Mouse (Mus musculus): ENCODE results near the gene Il10.
"Not testable (repeated sequence)": the region's sequence is repeated elsewhere in the genome, so short reads cannot be mapped to it uniquely, and the experiment has no call there.

Il10 gene

GRCm38 (mm10) chr1:131020425-131021310, 1.0 kb downstream of the Il10 start:
- DNase-seq, result no peak

GRCm38 (mm10) chr1:131021438-131021837, 1.8 kb downstream of the Il10 start:
- no peak for DNase-seq

GRCm38 (mm10) chr1:131021900-131022590, 2.4 kb downstream of the Il10 start:
- no peak for DNase-seq

- peak; percentile 28 for DNase-seq
Measured at GRCm38 (mm10) chr1:131022591-131023249, 3.1 kb downstream of the Il10 start.

GRCm38 (mm10) chr1:131023250-131023858, 3.7 kb downstream of the Il10 start:
- not testable (repeated sequence) for DNase-seq

- DNase-seq, result no peak
Measured at GRCm38 (mm10) chr1:131024900-131025842, 5.5 kb downstream of the Il10 start.

GRCm38 (mm10) chr1:131025843-131026190, 6.2 kb downstream of the Il10 start:
- no peak for DNase-seq

- DNase-seq, result no peak
Measured at GRCm38 (mm10) chr1:131029215-131029614, 9.6 kb downstream of the Il10 start.

GRCm38 (mm10) chr1:131030261-131030660, 10.6 kb downstream of the Il10 start:
- no peak for DNase-seq

GRCm38 (mm10) chr1:131031267-131031666, 11.6 kb downstream of the Il10 start:
- DNase-seq, result no peak

- no peak for DNase-seq
Measured at GRCm38 (mm10) chr1:131038001-131038400, 18.4 kb downstream of the Il10 start.

- DNase-seq, result no peak
Measured at GRCm38 (mm10) chr1:131038415-131039017, 18.9 kb downstream of the Il10 start.

- DNase-seq, result no peak
Measured at GRCm38 (mm10) chr1:131039479-131039878, 19.8 kb downstream of the Il10 start.

GRCm38 (mm10) chr1:131042263-131042662, 22.6 kb downstream of the Il10 start:
- no peak for DNase-seq

GRCm38 (mm10) chr1:131042721-131043120, 23.1 kb downstream of the Il10 start:
- DNase-seq, result no peak

GRCm38 (mm10) chr1:131043636-131044035, 24.0 kb downstream of the Il10 start:
- no peak for DNase-seq

- DNase-seq, result no peak
Measured at GRCm38 (mm10) chr1:131045723-131046355, 26.2 kb downstream of the Il10 start.

GRCm38 (mm10) chr1:131046607-131047006, 27.0 kb downstream of the Il10 start:
- DNase-seq, result no peak

- DNase-seq, result no peak
Measured at GRCm38 (mm10) chr1:131048121-131048863, 28.6 kb downstream of the Il10 start.

- DNase-seq, result no peak
Measured at GRCm38 (mm10) chr1:131048946-131049345, 29.3 kb downstream of the Il10 start.
